Mouse (Mus musculus) spleen, adult 12 weeks (tissue): ENCODE measurements around the gene Zfp839.
A peak's percentile ranks its signal among the peaks of the same experiment; 100 is the strongest.

Experiments
- DNase-seq: peaks from one replicate; pipeline ENCODE4 v3.0.0; 2022; ENCODE audit warnings: low spot score

Gene Zfp839

GRCm38 (mm10) chr12:110850010-110850928 is at the start of gene Zfp839:
TSS of gene Zfp839 (plus strand) at chr12:110850253.
- DNase-seq, result peak; percentile 62

- DNase-seq, result no peak
Observed at GRCm38 (mm10) chr12:110801876-110802464, 48.1 kb upstream of the Zfp839 start.

- no peak for DNase-seq
Observed at GRCm38 (mm10) chr12:110802674-110803297, 47.3 kb upstream of the Zfp839 start.

GRCm38 (mm10) chr12:110804261-110804660 is 45.8 kb upstream of the Zfp839 start:
- DNase-seq, result no peak

- DNase-seq, result no peak
Observed at GRCm38 (mm10) chr12:110806301-110806970, 43.6 kb upstream of the Zfp839 start.

- no peak for DNase-seq
Observed at GRCm38 (mm10) chr12:110808430-110808829, 41.6 kb upstream of the Zfp839 start.

- DNase-seq, result no peak
Observed at GRCm38 (mm10) chr12:110808848-110809247, 41.2 kb upstream of the Zfp839 start.

GRCm38 (mm10) chr12:110813132-110813531 is 36.9 kb upstream of the Zfp839 start:
- DNase-seq, result peak; percentile 26

GRCm38 (mm10) chr12:110813624-110814023 is 36.4 kb upstream of the Zfp839 start:
- no peak for DNase-seq

- no peak for DNase-seq
Observed at GRCm38 (mm10) chr12:110814924-110815323, 35.1 kb upstream of the Zfp839 start.

GRCm38 (mm10) chr12:110816833-110817232 is 33.2 kb upstream of the Zfp839 start:
- DNase-seq, result no peak

- no peak for DNase-seq
Observed at GRCm38 (mm10) chr12:110819367-110819766, 30.7 kb upstream of the Zfp839 start.

- DNase-seq, result no peak
Observed at GRCm38 (mm10) chr12:110821787-110822186, 28.3 kb upstream of the Zfp839 start.

- no peak for DNase-seq
Observed at GRCm38 (mm10) chr12:110822366-110822765, 27.7 kb upstream of the Zfp839 start.

- DNase-seq, result no peak
Observed at GRCm38 (mm10) chr12:110828908-110829307, 21.1 kb upstream of the Zfp839 start.

GRCm38 (mm10) chr12:110830293-110831024 is 19.6 kb upstream of the Zfp839 start:
- DNase-seq, result no peak

- DNase-seq, result no peak
Observed at GRCm38 (mm10) chr12:110835182-110835581, 14.9 kb upstream of the Zfp839 start.

- no peak for DNase-seq
Observed at GRCm38 (mm10) chr12:110836729-110837128, 13.3 kb upstream of the Zfp839 start.

GRCm38 (mm10) chr12:110837192-110837841 is 12.7 kb upstream of the Zfp839 start:
- DNase-seq, result no peak

- no peak for DNase-seq
Observed at GRCm38 (mm10) chr12:110837850-110838249, 12.2 kb upstream of the Zfp839 start.
